Mouse (Mus musculus): Measurements from ENCODE around the gene Vsig2. TPM values are rescaled to one million over a fixed set of nuclear protein-coding genes. Genes with fewer than 3 reads are reported as not detected.

Gene Vsig2
- polyA plus RNA-seq, 1 experiment from 2014 or later: 1.0 TPM

- ATAC-seq (ENCODE audit: low FRiP score): no peak
- H3K4me2 ChIP-seq (replicated peaks): no peak overlapping the region
- peaks cover 18% of the 10 kb centered on the region for H3K4me1 ChIP-seq
- no peaks in the 10 kb centered on the region for H3K36me3 ChIP-seq
- 81% methylated on average over 6 of the region's 6 CpGs for WGBS
- H3K27ac ChIP-seq: no peak overlapping the region
- peaks cover 51% of the 10 kb centered on the region for H3K27me3 ChIP-seq
- H3K9me3 ChIP-seq (replicated peaks): no peaks in the 10 kb centered on the region
- no peak overlapping the region for H3K9ac ChIP-seq
- H3K4me3 ChIP-seq: no peak overlapping the region
Observed at GRCm38 (mm10) chr9:37540701-37541575, 1.9 kb downstream of the Vsig2 start.

GRCm38 (mm10) chr9:37541851-37542642, 3.0 kb downstream of the Vsig2 start:
- Histone ChIP-seq H3K4me1 (peaks cover 18% of the 10 kb centered on the region), H3K4me2 (replicated peaks) (no peak overlapping the region), H3K9me3 (replicated peaks) (no peaks in the 10 kb centered on the region), H3K4me3 (no peak overlapping the region), H3K27me3 (peaks cover 59% of the 10 kb centered on the region), H3K9ac (no peak overlapping the region), H3K27ac (no peak overlapping the region), H3K36me3 (no peaks in the 10 kb centered on the region)
- no peak for ATAC-seq (ENCODE audit: low FRiP score)
- 79% methylated on average over 7 of the region's 7 CpGs for WGBS

GRCm38 (mm10) chr9:37543869-37544440, 4.9 kb downstream of the Vsig2 start:
- peaks cover 69% of the 10 kb centered on the region for H3K27me3 ChIP-seq
- peak overlapping the region; percentile 53 for H3K4me2 ChIP-seq (replicated peaks)
- no peak overlapping the region for H3K27ac ChIP-seq
- H3K4me3 ChIP-seq: peak overlapping the region; percentile 27; the same call in 1 of the 2 replicates
- H3K36me3 ChIP-seq: no peaks in the 10 kb centered on the region
- no peaks in the 10 kb centered on the region for H3K9me3 ChIP-seq (replicated peaks)
- peaks cover 18% of the 10 kb centered on the region for H3K4me1 ChIP-seq
- WGBS: 30% methylated on average over 12 of the region's 12 CpGs
- 0 out of 2 replicates have a peak, but pooled peaks have one; percentile 14 for ATAC-seq (ENCODE audit: low FRiP score)
- H3K9ac ChIP-seq: 0 out of 2 replicates have a peak overlapping the region, but pooled peaks have one; percentile 13

GRCm38 (mm10) chr9:37544447-37545165, 5.6 kb downstream of the Vsig2 start:
- peaks cover 72% of the 10 kb centered on the region for H3K27me3 ChIP-seq
- H3K4me1 ChIP-seq: peaks cover 18% of the 10 kb centered on the region
- ATAC-seq (ENCODE audit: low FRiP score): peak; percentile 51
- H3K9me3 ChIP-seq (replicated peaks): no peaks in the 10 kb centered on the region
- H3K4me2 ChIP-seq (replicated peaks): peak overlapping the region; percentile 53
- H3K4me3 ChIP-seq: peak overlapping the region; percentile 27
- WGBS: under 1% methylated on average over 29 of the region's 29 CpGs
- H3K27ac ChIP-seq: no peak overlapping the region
- H3K9ac ChIP-seq: peak overlapping the region; percentile 35
- H3K36me3 ChIP-seq: no peaks in the 10 kb centered on the region

GRCm38 (mm10) chr9:37545166-37545610, 6.1 kb downstream of the Vsig2 start:
- peaks cover 77% of the 10 kb centered on the region for H3K27me3 ChIP-seq
- peak overlapping the region; percentile 27 for H3K4me3 ChIP-seq
- no peaks in the 10 kb centered on the region for H3K36me3 ChIP-seq
- H3K27ac ChIP-seq: no peak overlapping the region
- H3K4me1 ChIP-seq: peaks cover 18% of the 10 kb centered on the region
- peak; percentile 49 for ATAC-seq (ENCODE audit: low FRiP score)
- H3K4me2 ChIP-seq (replicated peaks): peak overlapping the region; percentile 53
- 5% methylated on average over 17 of the region's 17 CpGs for WGBS
- H3K9me3 ChIP-seq (replicated peaks): no peaks in the 10 kb centered on the region
- peak overlapping the region; percentile 35 for H3K9ac ChIP-seq

GRCm38 (mm10) chr9:37545847-37546452, 6.9 kb downstream of the Vsig2 start:
- Histone ChIP-seq H3K27ac (no peak overlapping the region), H3K9ac (no peak overlapping the region), H3K9me3 (replicated peaks) (no peaks in the 10 kb centered on the region), H3K36me3 (no peaks in the 10 kb centered on the region), H3K27me3 (peaks cover 85% of the 10 kb centered on the region), H3K4me3 (peak overlapping the region; percentile 12; the same call in 1 of the 2 replicates), H3K4me2 (replicated peaks) (peak overlapping the region; percentile 27), H3K4me1 (peaks cover 18% of the 10 kb centered on the region)
- WGBS: 8% methylated on average over 27 of the region's 27 CpGs
- no peak for ATAC-seq (ENCODE audit: low FRiP score)

GRCm38 (mm10) chr9:37546889-37547288, 7.8 kb downstream of the Vsig2 start:
- 85% methylated on average over 1 of the region's 1 CpGs for WGBS
- Histone ChIP-seq H3K4me1 (peaks cover 22% of the 10 kb centered on the region), H3K27me3 (peaks cover 94% of the 10 kb centered on the region), H3K4me3 (no peak overlapping the region), H3K9ac (no peak overlapping the region), H3K9me3 (replicated peaks) (no peaks in the 10 kb centered on the region), H3K27ac (no peak overlapping the region), H3K4me2 (replicated peaks) (no peak overlapping the region), H3K36me3 (no peaks in the 10 kb centered on the region)
- no peak for ATAC-seq (ENCODE audit: low FRiP score)

- no peak overlapping the region for H3K4me2 ChIP-seq (replicated peaks)
- H3K9me3 ChIP-seq (replicated peaks): no peaks in the 10 kb centered on the region
- H3K4me3 ChIP-seq: no peak overlapping the region
- ATAC-seq (ENCODE audit: low FRiP score): no peak
- no peak overlapping the region for H3K27ac ChIP-seq
- no peaks in the 10 kb centered on the region for H3K36me3 ChIP-seq
- H3K9ac ChIP-seq: no peak overlapping the region
- 50% methylated on average over 1 of the region's 1 CpGs for WGBS
- H3K27me3 ChIP-seq: peaks cover 98% of the 10 kb centered on the region
- H3K4me1 ChIP-seq: peaks cover 24% of the 10 kb centered on the region
Observed at GRCm38 (mm10) chr9:37550435-37550834, 11.4 kb downstream of the Vsig2 start.

GRCm38 (mm10) chr9:37551751-37552531, 12.9 kb downstream of the Vsig2 start:
- H3K9me3 ChIP-seq (replicated peaks): no peaks in the 10 kb centered on the region
- peaks cover 23% of the 10 kb centered on the region for H3K4me1 ChIP-seq
- peak overlapping the region; percentile 83 for H3K4me2 ChIP-seq (replicated peaks)
- 3% methylated on average over 23 of the region's 23 CpGs for WGBS
- H3K4me3 ChIP-seq: peak overlapping the region; percentile 38
- H3K9ac ChIP-seq: peak overlapping the region; percentile 38
- H3K27me3 ChIP-seq: peaks cover 85% of the 10 kb centered on the region
- no peak; the same call in 1 of the 2 replicates for ATAC-seq (ENCODE audit: low FRiP score)
- H3K27ac ChIP-seq: no peak overlapping the region
- no peaks in the 10 kb centered on the region for H3K36me3 ChIP-seq

GRCm38 (mm10) chr9:37552536-37553293, 13.7 kb downstream of the Vsig2 start, which contains the start of gene Nrgn:
Gene Nrgn (minus strand): TSS chr9:37552904.
- Histone ChIP-seq H3K4me2 (replicated peaks) (peak within 1 kb of the TSS; percentile 83), H3K4me3 (peak within 1 kb of the TSS; percentile 38), H3K27me3 (peaks cover 78% of the 10 kb centered on the region), H3K9me3 (replicated peaks) (no peaks in the 10 kb centered on the region), H3K4me1 (peaks cover 23% of the 10 kb centered on the region), H3K27ac (no peak within 1 kb of the TSS), H3K36me3 (no peaks in the 10 kb centered on the region), H3K9ac (peak within 1 kb of the TSS; percentile 38)
- peak; percentile 93 for ATAC-seq (ENCODE audit: low FRiP score)
- 5% methylated on average over 31 of the region's 31 CpGs for WGBS
